Mouse (Mus musculus): ENCODE measurements around the gene Ntn5. TPM values are rescaled to one million over a fixed set of nuclear protein-coding genes. Genes with fewer than 3 reads are reported as not detected.
A peak's percentile ranks its signal among the peaks of the same experiment; 100 is the strongest.

The Ntn5 gene
- polyA plus RNA-seq, 1 experiment from 2014 or later = 0.30 TPM

- no peak for ATAC-seq (ENCODE audit: low FRiP score, low TSS enrichment)
- no peaks in the 10 kb centered on the region for H3K27me3 ChIP-seq (ENCODE audit: control insufficient read depth, insufficient read depth, low read length)
- 95% methylated on average over 9 of the region's 9 CpGs for WGBS
- H3K9me3 ChIP-seq (ENCODE audit: control insufficient read depth, low read length) = no peaks in the 10 kb centered on the region
- no peak for DNase-seq
- no peak overlapping the region for H3K9ac ChIP-seq (replicated peaks; ENCODE audit: low read length)
- H3K4me1 ChIP-seq (ENCODE audit: control insufficient read depth, insufficient read depth, low read length) = no peaks in the 10 kb centered on the region
- no peaks in the 10 kb centered on the region for H3K36me3 ChIP-seq (ENCODE audit: control insufficient read depth, insufficient read depth, low read length)
- H3K4me3 ChIP-seq (replicated peaks; ENCODE audit: low read depth, low read length) = no peak overlapping the region
- H3K4me2 ChIP-seq (ENCODE audit: low read length) = no peak overlapping the region
- no peak overlapping the region for H3K27ac ChIP-seq (replicated peaks; ENCODE audit: low read depth, low read length)
Observed at GRCm38 (mm10) chr7:45668921-45669320, 14.9 kb upstream of the Ntn5 start.

DNA sequence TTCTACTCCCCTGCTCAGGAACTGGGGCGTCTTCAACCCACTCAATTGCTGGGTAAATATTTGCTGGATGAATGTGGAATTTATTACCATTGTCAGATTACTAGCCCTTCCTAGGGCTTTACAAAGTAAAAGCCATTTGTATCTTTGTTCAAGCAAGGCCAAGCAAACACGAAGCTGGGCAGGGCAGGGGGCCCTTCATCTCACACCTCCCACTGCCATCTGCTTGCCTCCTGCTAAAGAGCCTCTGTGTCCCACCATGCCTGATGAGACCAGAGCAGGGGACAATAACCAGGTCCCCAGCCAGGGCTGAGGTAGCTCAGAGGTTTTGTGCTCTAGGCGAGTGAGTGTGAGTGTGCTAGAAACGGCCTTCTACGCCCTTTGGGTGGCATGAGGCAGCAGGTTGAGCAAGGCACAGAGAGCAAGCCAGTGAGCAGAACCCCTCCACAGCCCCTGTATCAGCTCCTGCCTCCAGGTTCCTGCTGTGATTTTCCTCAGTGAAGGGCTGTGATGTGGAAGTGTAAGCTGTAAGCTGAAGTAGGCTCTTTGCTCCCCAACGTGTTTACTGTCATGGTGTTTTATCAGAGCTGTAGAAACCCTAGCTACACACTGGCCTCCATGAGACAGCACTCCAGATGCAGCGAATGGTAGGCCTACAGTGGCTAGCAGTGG is 6.1 kb upstream of the Ntn5 start:
- no peak overlapping the region for H3K27ac ChIP-seq (replicated peaks; ENCODE audit: low read depth, low read length)
- H3K9me3 ChIP-seq (ENCODE audit: control insufficient read depth, low read length) = no peaks in the 10 kb centered on the region
- 79% methylated on average over 7 of the region's 7 CpGs for WGBS
- no peaks in the 10 kb centered on the region for H3K36me3 ChIP-seq (ENCODE audit: control insufficient read depth, insufficient read depth, low read length)
- H3K4me3 ChIP-seq (replicated peaks; ENCODE audit: low read depth, low read length) = no peak overlapping the region
- H3K4me2 ChIP-seq (ENCODE audit: low read length) = no peak overlapping the region
- H3K9ac ChIP-seq (replicated peaks; ENCODE audit: low read length) = no peak overlapping the region
- no peaks in the 10 kb centered on the region for H3K4me1 ChIP-seq (ENCODE audit: control insufficient read depth, insufficient read depth, low read length)
- ATAC-seq (ENCODE audit: low FRiP score, low TSS enrichment) (no peak), DNase-seq (no peak)
- no peaks in the 10 kb centered on the region for H3K27me3 ChIP-seq (ENCODE audit: control insufficient read depth, insufficient read depth, low read length)

DNA sequence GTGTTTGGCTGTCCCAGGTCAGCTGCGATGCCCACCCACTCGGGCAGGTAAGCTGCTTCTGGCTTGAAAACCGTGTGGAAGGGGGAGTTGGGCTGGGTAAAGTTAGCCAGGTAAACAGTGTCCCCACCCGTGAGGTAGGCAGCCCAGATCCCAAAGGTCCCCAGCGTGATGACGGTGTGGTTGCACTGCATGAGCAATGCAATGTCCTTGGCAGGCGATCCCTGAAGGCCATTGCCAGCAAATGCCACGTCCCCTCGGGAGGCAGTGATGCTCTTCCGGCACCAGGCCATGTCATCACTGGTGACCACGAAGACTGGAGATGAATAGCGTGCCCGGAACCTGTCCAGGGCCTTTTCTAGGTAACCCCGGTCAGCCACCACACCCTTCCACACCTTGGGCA is 5.3 kb upstream of the Ntn5 start:
- no peak overlapping the region for H3K27ac ChIP-seq (replicated peaks; ENCODE audit: low read depth, low read length)
- WGBS = 94% methylated on average over 14 of the region's 14 CpGs
- ATAC-seq (ENCODE audit: low FRiP score, low TSS enrichment) = no peak

DNA sequence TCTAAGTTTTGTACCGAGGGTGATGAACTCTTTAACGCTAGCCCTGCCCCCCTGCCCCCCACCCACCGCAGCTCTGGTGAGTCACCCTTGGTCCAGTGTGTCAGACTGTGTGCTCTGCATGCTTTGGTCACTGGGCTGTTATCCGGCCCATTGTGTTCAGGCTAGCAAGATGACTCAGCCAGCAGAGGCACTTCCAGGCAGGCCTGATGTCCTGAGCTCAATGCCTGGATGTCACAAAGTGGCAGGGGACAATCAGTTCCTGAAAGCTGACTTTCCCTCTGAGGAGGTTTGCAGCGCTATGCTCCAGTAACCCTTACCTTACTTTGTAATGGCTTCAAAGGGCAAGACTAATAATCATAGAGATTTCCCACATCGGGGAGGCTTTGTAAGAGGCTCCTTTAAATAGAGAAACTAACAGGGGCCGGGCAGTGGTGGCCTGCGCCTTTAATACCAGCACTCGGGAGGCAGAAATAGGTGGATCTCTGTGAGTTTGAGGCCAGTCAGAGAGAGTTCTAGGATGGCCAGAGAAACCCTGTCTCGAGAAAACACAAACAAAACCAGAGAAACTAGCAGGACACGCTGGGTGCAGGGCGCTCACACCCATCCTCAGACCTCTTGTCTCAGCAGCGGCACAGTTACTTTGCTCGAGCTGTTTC is 3.7 kb upstream of the Ntn5 start:
- H3K27me3 ChIP-seq (ENCODE audit: control insufficient read depth, insufficient read depth, low read length) = no peaks in the 10 kb centered on the region
- 47% methylated on average over 14 of the region's 14 CpGs for WGBS
- ATAC-seq (ENCODE audit: low FRiP score, low TSS enrichment) = no peak

More for the DNA sequence above, 5.3 kb upstream of the Ntn5 start:
- no peak for DNase-seq
- no peaks in the 10 kb centered on the region for H3K27me3 ChIP-seq (ENCODE audit: control insufficient read depth, insufficient read depth, low read length)
- no peak overlapping the region for H3K4me3 ChIP-seq (replicated peaks; ENCODE audit: low read depth, low read length)
- no peak overlapping the region for H3K9ac ChIP-seq (replicated peaks; ENCODE audit: low read length)
- H3K4me1 ChIP-seq (ENCODE audit: control insufficient read depth, insufficient read depth, low read length) = no peaks in the 10 kb centered on the region
- no peaks in the 10 kb centered on the region for H3K36me3 ChIP-seq (ENCODE audit: control insufficient read depth, insufficient read depth, low read length)
- H3K4me2 ChIP-seq (ENCODE audit: low read length) = no peak overlapping the region
- no peaks in the 10 kb centered on the region for H3K9me3 ChIP-seq (ENCODE audit: control insufficient read depth, low read length)

DNA sequence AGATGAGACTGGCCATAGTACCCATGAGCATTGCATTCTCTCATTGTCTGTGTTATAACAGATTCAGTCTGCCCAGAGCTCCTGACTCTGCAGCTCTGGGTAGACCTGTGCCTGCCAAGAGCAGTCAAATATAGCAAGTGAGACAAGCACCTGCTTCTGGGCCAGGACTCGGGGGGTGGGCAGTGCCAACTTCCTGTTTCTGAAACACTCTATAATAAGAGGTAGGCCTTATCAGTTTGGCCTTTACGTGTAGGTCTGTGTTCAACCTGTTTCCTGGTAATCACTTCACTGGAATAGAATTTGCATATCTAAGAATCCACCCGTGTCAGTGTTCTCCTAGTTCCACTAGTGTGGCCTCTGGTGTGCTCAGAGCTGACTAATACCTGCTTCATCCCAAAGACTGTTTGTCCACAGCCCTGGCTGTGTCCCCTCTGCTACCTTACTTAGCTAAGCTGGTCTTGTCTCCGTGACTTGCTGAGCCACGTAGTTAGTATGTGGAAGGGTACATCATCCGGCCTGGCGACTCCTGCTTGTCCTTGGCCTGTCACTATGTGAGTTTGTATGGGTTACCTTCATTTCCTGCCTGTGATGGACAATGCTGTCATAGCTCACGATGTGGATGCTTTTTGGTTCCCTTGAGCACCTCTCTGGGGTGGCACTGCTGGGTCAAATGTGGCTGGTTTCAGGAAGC is 2.6 kb upstream of the Ntn5 start:
- ATAC-seq (ENCODE audit: low FRiP score, low TSS enrichment) = no peak

More for the DNA sequence above, 3.7 kb upstream of the Ntn5 start:
- Histone ChIP-seq H3K4me2 (ENCODE audit: low read length) (no peak overlapping the region), H3K9me3 (ENCODE audit: control insufficient read depth, low read length) (no peaks in the 10 kb centered on the region), H3K9ac (replicated peaks; ENCODE audit: low read length) (no peak overlapping the region), H3K27ac (replicated peaks; ENCODE audit: low read depth, low read length) (no peak overlapping the region), H3K4me3 (replicated peaks; ENCODE audit: low read depth, low read length) (no peak overlapping the region), H3K36me3 (ENCODE audit: control insufficient read depth, insufficient read depth, low read length) (no peaks in the 10 kb centered on the region), H3K4me1 (ENCODE audit: control insufficient read depth, insufficient read depth, low read length) (no peaks in the 10 kb centered on the region)
- DNase-seq = no peak

GRCm38 (mm10) chr7:45682144-45683126 is 1.4 kb upstream of the Ntn5 start:
- no peaks in the 10 kb centered on the region for H3K27me3 ChIP-seq (ENCODE audit: control insufficient read depth, insufficient read depth, low read length)
- no peaks in the 10 kb centered on the region for H3K9me3 ChIP-seq (ENCODE audit: control insufficient read depth, low read length)
- H3K4me1 ChIP-seq (ENCODE audit: control insufficient read depth, insufficient read depth, low read length) = no peaks in the 10 kb centered on the region
- peak overlapping the region; percentile 20 for H3K27ac ChIP-seq (replicated peaks; ENCODE audit: low read depth, low read length)
- DNase-seq (peak; percentile 94), ATAC-seq (ENCODE audit: low FRiP score, low TSS enrichment) (peak; percentile 79)
- WGBS = 28% methylated on average over 14 of the region's 14 CpGs
- H3K36me3 ChIP-seq (ENCODE audit: control insufficient read depth, insufficient read depth, low read length) = no peaks in the 10 kb centered on the region
- no peak overlapping the region for H3K4me3 ChIP-seq (replicated peaks; ENCODE audit: low read depth, low read length)
- peak overlapping the region; percentile 27 for H3K4me2 ChIP-seq (ENCODE audit: low read length)
- H3K9ac ChIP-seq (replicated peaks; ENCODE audit: low read length) = no peak overlapping the region; the same call in 1 of the 2 replicates

More for the DNA sequence above, 2.6 kb upstream of the Ntn5 start:
- no peak overlapping the region for H3K27ac ChIP-seq (replicated peaks; ENCODE audit: low read depth, low read length)
- H3K36me3 ChIP-seq (ENCODE audit: control insufficient read depth, insufficient read depth, low read length) = no peaks in the 10 kb centered on the region
- H3K9ac ChIP-seq (replicated peaks; ENCODE audit: low read length) = no peak overlapping the region
- no peak overlapping the region for H3K4me3 ChIP-seq (replicated peaks; ENCODE audit: low read depth, low read length)
- WGBS = 89% methylated on average over 8 of the region's 8 CpGs
- no peak overlapping the region for H3K4me2 ChIP-seq (ENCODE audit: low read length)
- no peaks in the 10 kb centered on the region for H3K9me3 ChIP-seq (ENCODE audit: control insufficient read depth, low read length)
- no peaks in the 10 kb centered on the region for H3K4me1 ChIP-seq (ENCODE audit: control insufficient read depth, insufficient read depth, low read length)
- DNase-seq = no peak
- H3K27me3 ChIP-seq (ENCODE audit: control insufficient read depth, insufficient read depth, low read length) = no peaks in the 10 kb centered on the region

DNA sequence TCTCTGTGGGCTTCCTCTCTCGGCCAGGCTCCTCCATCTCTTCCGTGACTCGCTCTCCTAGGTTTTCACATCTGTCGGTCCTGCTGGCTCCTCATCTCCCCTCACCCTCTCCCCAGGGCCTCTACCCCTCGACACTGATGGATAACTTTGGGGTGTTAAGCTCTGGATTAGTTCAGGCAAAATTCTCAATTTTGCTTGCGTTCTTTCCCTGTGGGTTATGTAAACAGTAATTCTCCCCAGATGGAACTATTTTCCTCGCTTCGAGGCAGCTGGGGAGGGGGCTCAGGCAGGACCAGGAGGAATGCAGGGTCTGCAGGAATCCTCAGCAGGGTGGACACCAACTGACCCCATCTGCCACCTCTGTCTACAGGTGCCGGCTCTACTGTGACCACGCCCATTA is 2.0 kb downstream of the Ntn5 start:
- ATAC-seq (ENCODE audit: low FRiP score, low TSS enrichment) = no peak
- Histone ChIP-seq H3K36me3 (ENCODE audit: control insufficient read depth, insufficient read depth, low read length) (no peaks in the 10 kb centered on the region), H3K4me3 (replicated peaks; ENCODE audit: low read depth, low read length) (no peak overlapping the region), H3K9ac (replicated peaks; ENCODE audit: low read length) (no peak overlapping the region), H3K27ac (replicated peaks; ENCODE audit: low read depth, low read length) (no peak overlapping the region), H3K4me1 (ENCODE audit: control insufficient read depth, insufficient read depth, low read length) (no peaks in the 10 kb centered on the region), H3K4me2 (ENCODE audit: low read length) (no peak overlapping the region), H3K27me3 (ENCODE audit: control insufficient read depth, insufficient read depth, low read length) (no peaks in the 10 kb centered on the region), H3K9me3 (ENCODE audit: control insufficient read depth, low read length) (no peaks in the 10 kb centered on the region)
- 73% methylated on average over 10 of the region's 10 CpGs for WGBS
- no peak for DNase-seq

- ATAC-seq (ENCODE audit: low FRiP score, low TSS enrichment) = no peak
- Histone ChIP-seq H3K4me1 (ENCODE audit: control insufficient read depth, insufficient read depth, low read length) (no peaks in the 10 kb centered on the region), H3K4me3 (replicated peaks; ENCODE audit: low read depth, low read length) (no peak overlapping the region), H3K36me3 (ENCODE audit: control insufficient read depth, insufficient read depth, low read length) (no peaks in the 10 kb centered on the region), H3K27me3 (ENCODE audit: control insufficient read depth, insufficient read depth, low read length) (no peaks in the 10 kb centered on the region), H3K9me3 (ENCODE audit: control insufficient read depth, low read length) (no peaks in the 10 kb centered on the region), H3K4me2 (ENCODE audit: low read length) (no peak overlapping the region), H3K27ac (replicated peaks; ENCODE audit: low read depth, low read length) (no peak overlapping the region), H3K9ac (replicated peaks; ENCODE audit: low read length) (no peak overlapping the region)
- WGBS = 78% methylated on average over 3 of the region's 3 CpGs
- no peak for DNase-seq
Observed at GRCm38 (mm10) chr7:45686841-45687240, 3.0 kb downstream of the Ntn5 start.
